Mouse (Mus musculus) neutrophil, adult 5-6 weeks (primary cell): ENCODE results near the gene Dph5. TPM values are rescaled to one million over a fixed set of nuclear protein-coding genes. Genes with fewer than 3 reads are reported as not detected.

Experiments used
- ATAC-seq: fragments of 151-379, 151-347 bp; 2 replicates; pipeline ENCODE4 v1.8.0; 2017; ENCODE audit warnings: mild to moderate bottlenecking, moderate TSS enrichment; ENCODE audit not compliant: insufficient number of reproducible peaks, poor library complexity, low FRiP score, severe bottlenecking; ENCODE audit errors: extremely low read depth
- total RNA-seq: library from RNA; stranded (forward); fragments of 200-1000 nt; gene quantifications from 2 replicates; pipeline ENCODE4 v1.2.3, GENCODE M21; 2017

The Dph5 gene
- total RNA-seq, 1 experiment from 2014 or later, result 43.5 TPM

GRCm38 (mm10) chr3:115946272-115946671 lies 58.6 kb downstream of the Dph5 start:
- ATAC-seq, result no peak

GRCm38 (mm10) chr3:115949220-115949920 lies 61.7 kb downstream of the Dph5 start:
- ATAC-seq, result no peak

DNA sequence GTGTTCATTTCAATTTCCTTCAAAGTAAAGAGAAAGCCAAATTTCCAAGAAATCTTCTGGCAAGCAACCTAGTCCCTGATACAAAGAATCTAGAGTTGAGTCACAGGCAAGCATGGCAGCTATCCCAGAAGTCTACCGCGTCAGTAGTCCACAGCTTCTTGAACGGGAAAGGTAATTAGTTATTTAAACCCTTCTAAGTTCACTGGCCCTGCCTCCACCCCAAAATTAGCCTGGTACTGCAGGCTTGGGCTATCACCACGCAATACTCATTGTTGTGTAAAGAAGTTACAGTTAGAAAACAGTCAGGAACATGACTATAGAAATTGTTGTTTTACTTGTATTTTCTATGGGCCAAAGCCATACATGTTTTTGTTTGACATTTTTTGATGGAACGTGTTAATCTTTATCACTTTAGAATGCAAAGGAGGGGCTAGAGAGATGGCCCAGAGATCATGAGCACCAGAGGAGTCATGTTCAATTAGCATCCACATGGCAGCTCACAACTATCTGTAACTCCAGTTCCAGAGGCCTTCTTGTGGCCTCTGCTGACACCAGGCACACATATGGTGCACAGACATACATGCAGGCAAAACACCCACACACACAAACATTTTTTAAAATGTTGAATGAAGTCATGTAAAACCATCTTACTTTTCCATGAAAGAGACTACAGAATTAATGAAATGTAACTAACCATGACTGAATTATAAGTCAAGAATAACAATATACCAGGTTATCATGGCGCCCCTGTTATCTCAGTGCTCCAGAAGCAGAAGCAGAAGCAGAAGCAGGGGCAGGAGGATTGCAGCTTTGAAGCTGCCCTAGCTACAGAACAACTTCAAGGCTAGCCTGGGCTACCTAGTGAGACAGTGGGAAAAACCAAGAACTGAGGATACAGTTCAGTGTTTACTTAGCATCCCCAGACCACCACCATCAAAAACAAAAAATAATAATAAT lies 62.6 kb downstream of the Dph5 start:
- no peak for ATAC-seq

GRCm38 (mm10) chr3:115951221-115951620 lies 63.6 kb downstream of the Dph5 start:
- ATAC-seq, result no peak

GRCm38 (mm10) chr3:115952356-115952755 lies 64.7 kb downstream of the Dph5 start:
- no peak for ATAC-seq

GRCm38 (mm10) chr3:115953088-115953487 lies 65.5 kb downstream of the Dph5 start:
- ATAC-seq, result no peak

DNA sequence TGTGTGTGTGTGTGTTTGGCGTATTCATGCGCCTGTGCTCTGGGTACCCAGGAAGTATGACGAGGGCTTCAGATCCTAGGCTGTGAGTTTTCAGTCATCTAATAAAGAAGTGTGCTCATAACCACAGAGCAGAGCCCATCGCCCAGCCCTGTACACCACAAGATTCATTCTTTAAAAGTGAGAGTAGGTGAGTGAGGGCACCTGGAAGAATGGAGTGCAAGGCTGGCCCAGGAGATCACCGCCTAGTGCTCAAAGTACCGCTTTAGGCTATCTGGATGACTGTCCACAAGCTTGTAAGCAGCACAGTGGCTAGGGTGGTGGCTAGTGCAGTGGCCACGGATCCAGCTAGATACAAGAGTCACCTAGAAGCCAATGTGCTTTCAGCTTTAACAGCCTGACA lies 69.6 kb downstream of the Dph5 start:
- no peak for ATAC-seq

DNA sequence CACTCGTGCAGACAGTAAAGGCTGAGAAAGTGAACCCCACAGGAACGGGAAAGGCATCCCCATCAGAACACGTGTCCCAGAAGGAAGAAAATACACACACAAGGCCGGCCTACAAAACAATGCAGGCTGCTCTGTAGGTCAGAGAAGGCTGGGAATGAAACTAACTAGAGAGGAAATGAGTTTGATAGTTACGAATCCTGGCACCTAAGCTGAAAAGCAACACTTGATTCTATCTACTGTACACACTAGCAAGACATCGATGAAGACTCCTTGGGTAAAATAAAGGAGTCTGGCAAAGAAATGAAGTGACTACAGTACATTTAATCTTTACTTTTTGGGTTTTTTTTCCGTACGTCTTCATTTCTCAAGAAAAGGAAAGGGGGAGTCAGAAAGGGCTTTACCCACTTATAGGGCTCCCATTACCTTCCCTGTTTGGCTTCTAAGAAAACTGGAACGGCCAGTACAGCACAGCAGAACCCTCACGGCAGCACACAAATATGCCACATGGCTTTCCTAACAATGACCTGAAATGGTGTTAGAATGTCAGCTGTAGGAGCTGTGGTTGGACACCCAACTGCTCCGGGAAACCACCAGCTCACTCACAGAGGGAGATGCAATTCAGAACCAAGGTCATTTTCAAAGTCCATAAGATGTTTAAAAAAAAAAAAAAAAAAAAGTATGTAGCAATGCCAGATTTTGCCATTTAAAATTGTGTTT lies 73.8 kb downstream of the Dph5 start:
- no peak for ATAC-seq

DNA sequence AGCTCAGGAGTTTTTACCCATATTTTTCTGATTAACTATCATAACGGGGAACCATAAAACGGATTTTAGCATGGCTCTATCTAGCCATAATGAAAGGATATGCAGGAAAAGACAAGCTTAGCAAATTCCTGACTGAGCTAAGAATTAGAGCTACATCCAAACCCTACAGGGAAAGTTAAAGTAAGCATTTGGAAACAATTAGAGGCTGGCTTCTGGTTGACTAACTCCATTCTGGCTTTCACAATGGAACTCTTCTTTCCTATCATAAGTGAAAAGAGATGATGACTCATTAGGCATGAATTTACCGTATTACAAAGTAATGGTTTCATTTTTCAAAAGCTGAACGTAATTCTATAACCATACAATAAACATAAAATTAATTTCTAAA lies 74.4 kb downstream of the Dph5 start:
- no peak for ATAC-seq

- ATAC-seq, result no peak
These were observed 76.0 kb downstream of the Dph5 start for GRCm38 (mm10) chr3:115963597-115963996.

DNA sequence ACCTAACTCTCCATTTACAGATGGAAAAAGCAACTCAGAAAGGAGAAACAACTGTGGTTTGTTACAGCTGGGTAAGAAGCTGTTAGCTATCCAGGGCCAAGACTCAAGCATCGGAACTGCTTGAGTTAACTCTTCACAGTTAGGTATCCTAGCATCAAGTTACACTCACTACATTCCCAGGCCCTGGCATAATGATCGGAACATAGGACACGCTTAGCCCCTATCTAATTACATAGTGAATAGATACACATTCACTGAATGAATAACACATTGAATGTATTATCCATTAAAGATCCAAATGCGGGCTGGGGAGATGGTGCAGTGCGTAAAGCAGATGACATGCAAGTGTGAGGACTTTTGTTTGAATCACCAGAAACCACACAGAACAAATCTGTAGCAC lies 76.4 kb downstream of the Dph5 start:
- no peak for ATAC-seq

- ATAC-seq, result no peak
These were observed 81.3 kb downstream of the Dph5 start for GRCm38 (mm10) chr3:115968745-115969530.

DNA sequence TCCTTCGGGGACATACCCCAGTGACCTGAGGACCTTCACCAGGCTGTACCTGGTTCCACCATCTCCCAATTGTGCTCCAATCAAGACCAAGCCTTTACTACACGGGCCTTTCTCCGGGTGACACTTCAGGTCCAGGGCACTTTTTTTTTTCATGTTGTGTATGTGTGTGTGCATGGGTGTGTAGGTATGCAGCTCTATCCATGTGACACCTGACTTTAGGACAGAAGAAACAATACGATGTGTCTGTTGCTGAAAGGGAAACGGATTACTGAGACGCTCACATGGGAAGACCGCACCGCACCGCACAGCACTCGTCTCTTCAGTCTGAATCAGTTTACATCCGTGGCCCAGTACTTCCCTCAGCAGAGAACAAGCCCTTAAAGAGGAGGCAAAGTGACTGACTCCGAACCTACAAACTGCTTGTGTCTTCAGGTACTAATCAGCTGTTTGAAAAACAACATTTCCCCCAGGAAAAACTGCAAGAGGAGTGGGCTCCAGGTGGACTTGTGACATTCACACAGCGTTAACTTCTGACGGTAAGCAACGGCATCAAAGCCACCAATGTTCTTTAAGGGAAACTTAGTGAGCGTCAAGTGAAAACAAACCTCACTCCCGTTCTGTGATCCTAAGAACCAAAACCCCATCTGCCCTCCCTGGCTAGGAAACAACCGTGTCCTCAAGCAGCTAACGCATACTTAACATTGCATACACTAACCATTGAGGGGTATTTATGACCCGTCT lies 83.6 kb downstream of the Dph5 start:
- ATAC-seq, result no peak

DNA sequence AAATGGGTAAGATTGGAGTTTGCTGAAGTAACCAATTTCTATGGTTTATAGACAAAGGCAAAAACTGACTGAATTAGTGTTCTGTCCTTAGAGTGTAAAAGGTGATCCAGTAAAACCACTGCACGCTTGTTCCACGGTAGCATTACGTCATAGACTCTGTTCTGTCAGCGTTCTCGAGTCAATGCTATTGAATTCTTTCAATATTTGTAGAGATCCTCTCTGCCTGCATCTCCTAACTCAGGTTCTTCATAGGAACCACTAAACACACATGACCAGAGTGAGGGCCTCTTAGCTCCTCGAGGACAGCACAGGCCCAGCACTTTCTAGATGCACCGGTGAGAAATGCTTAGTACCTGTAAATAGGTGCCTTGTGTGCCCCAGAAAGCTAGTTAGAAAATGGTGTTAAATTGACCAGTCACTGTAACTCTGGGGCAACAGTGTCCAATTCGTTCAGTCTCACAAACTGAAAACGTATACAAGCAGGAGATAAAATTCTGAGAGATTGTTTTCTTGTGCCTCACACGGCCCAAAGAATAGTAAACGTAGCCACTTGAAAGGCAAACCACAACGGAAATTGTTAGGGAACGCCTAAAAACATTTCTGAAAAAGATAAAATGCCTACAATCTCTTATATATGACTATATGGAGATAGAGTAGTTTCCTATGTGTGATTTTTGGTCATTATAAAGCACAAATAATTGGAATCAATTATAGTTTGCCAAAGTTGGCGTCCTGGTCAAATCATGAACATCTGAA lies 84.4 kb downstream of the Dph5 start:
- no peak for ATAC-seq

- peak; percentile 48; the same call in 1 of the 2 replicates for ATAC-seq
These were observed 86.6 kb downstream of the Dph5 start for GRCm38 (mm10) chr3:115974228-115974627.

DNA sequence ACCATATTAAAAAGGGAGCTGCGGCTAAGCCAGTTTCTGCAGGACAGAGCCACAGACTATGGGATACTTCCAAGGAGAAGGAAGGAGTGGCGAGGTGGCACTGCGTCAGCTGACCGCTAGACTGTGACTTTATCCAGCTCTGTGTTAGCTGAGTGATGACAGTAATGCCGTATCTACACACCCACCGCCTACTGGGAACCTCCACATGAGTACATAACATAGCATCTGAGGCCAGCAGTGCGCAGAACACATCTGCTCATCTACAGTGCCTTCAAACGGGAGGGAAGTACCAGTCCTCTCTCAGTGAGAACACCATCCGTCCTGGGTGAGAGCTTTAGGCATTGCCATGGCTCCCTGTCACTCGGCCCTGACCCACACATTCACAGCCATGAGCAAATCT lies 87.4 kb downstream of the Dph5 start:
- no peak for ATAC-seq

- no peak for ATAC-seq
These were observed 91.4 kb downstream of the Dph5 start for GRCm38 (mm10) chr3:115979000-115979399.
